Mouse (Mus musculus): ENCODE measurements around the gene Atp1a1. TPM values are rescaled to one million over a fixed set of nuclear protein-coding genes. Genes with fewer than 3 reads are reported as not detected.

Atp1a1 gene
- total RNA-seq, 2 experiments from 2014 or later = 1,042 to 1,100 TPM

GRCm38 (mm10) chr3:101611012-101611812, 6.7 kb upstream of the Atp1a1 start:
- DNase-seq = no peak

GRCm38 (mm10) chr3:101609302-101609701, 4.8 kb upstream of the Atp1a1 start:
- DNase-seq = no peak

- no peak for DNase-seq
Measured at GRCm38 (mm10) chr3:101606861-101607455, 2.5 kb upstream of the Atp1a1 start.

- DNase-seq = no peak
Measured at GRCm38 (mm10) chr3:101605721-101606120, 1.2 kb upstream of the Atp1a1 start.

- DNase-seq = no peak
Measured at GRCm38 (mm10) chr3:101605291-101605690, 807 bp upstream of the Atp1a1 start.

GRCm38 (mm10) chr3:101603661-101604549, 579 bp downstream of the Atp1a1 start:
- peak; percentile 86 for DNase-seq

- no peak for DNase-seq
Measured at GRCm38 (mm10) chr3:101603194-101603593, 1.3 kb downstream of the Atp1a1 start.

GRCm38 (mm10) chr3:101602511-101603055, 1.9 kb downstream of the Atp1a1 start:
- no peak for DNase-seq

- no peak for DNase-seq
Measured at GRCm38 (mm10) chr3:101601687-101602086, 2.8 kb downstream of the Atp1a1 start.

- DNase-seq = no peak
Measured at GRCm38 (mm10) chr3:101601003-101601525, 3.4 kb downstream of the Atp1a1 start.

- DNase-seq = no peak
Measured at GRCm38 (mm10) chr3:101599920-101600741, 4.4 kb downstream of the Atp1a1 start.

GRCm38 (mm10) chr3:101599191-101599919, 5.1 kb downstream of the Atp1a1 start:
- DNase-seq = no peak

- no peak for DNase-seq
Measured at GRCm38 (mm10) chr3:101598231-101598905, 6.1 kb downstream of the Atp1a1 start.

- DNase-seq = no peak
Measured at GRCm38 (mm10) chr3:101597317-101598096, 7.0 kb downstream of the Atp1a1 start.

- DNase-seq = peak; percentile 76
Measured at GRCm38 (mm10) chr3:101596686-101597085, 7.8 kb downstream of the Atp1a1 start.

- DNase-seq = peak; percentile 51
Measured at GRCm38 (mm10) chr3:101595866-101596630, 8.4 kb downstream of the Atp1a1 start.

GRCm38 (mm10) chr3:101594982-101595381, 9.5 kb downstream of the Atp1a1 start:
- peak; percentile 11 for DNase-seq

- DNase-seq = no peak
Measured at GRCm38 (mm10) chr3:101593266-101593651, 11.2 kb downstream of the Atp1a1 start.

Measured in heart, postnatal 4 days (tissue).